Mouse (Mus musculus): ENCODE results near the gene Cfap299. TPM values are rescaled to one million over a fixed set of nuclear protein-coding genes. Genes with fewer than 3 reads are reported as not detected.
"Not testable (repeated sequence)": the region's sequence is repeated elsewhere in the genome, so short reads cannot be mapped to it uniquely, and the experiment has no call there.

The Cfap299 gene
- polyA plus RNA-seq, 1 experiment from 2014 or later = 6.1 TPM

GRCm38 (mm10) chr5:98569029-98569513 is 240.0 kb downstream of the Cfap299 start:
- Histone ChIP-seq H3K9me3 (ENCODE audit: control insufficient read depth, low read length) (no peaks in the 10 kb centered on the region), H3K36me3 (ENCODE audit: control insufficient read depth, insufficient read depth, low read length) (no peaks in the 10 kb centered on the region), H3K27me3 (ENCODE audit: control insufficient read depth, insufficient read depth, low read depth, low read length) (no peaks in the 10 kb centered on the region), H3K27ac (ENCODE audit: low read length) (peak overlapping the region; percentile 51), H3K4me3 (ENCODE audit: low read length) (no peak overlapping the region), H3K9ac (ENCODE audit: low read length) (no peak overlapping the region), H3K4me2 (ENCODE audit: low read depth, low read length) (no peak overlapping the region; the same call in 1 of the 2 replicates), H3K4me1 (replicated peaks; ENCODE audit: control insufficient read depth, insufficient read depth, low read length) (peaks cover 19% of the 10 kb centered on the region)
- peak; percentile 87 for ATAC-seq (ENCODE audit: low read depth)
- WGBS = 17% methylated on average over 3 of the region's 3 CpGs

GRCm38 (mm10) chr5:98572392-98572791 is 243.3 kb downstream of the Cfap299 start:
- Histone ChIP-seq H3K4me2 (ENCODE audit: low read depth, low read length) (no peak overlapping the region), H3K4me1 (replicated peaks; ENCODE audit: control insufficient read depth, insufficient read depth, low read length) (peaks cover 28% of the 10 kb centered on the region), H3K4me3 (ENCODE audit: low read length) (no peak overlapping the region), H3K36me3 (ENCODE audit: control insufficient read depth, insufficient read depth, low read length) (no peaks in the 10 kb centered on the region), H3K9me3 (ENCODE audit: control insufficient read depth, low read length) (no peaks in the 10 kb centered on the region), H3K9ac (ENCODE audit: low read length) (no peak overlapping the region), H3K27ac (ENCODE audit: low read length) (no peak overlapping the region), H3K27me3 (ENCODE audit: control insufficient read depth, insufficient read depth, low read depth, low read length) (no peaks in the 10 kb centered on the region)
- 58% methylated on average over 4 of the region's 4 CpGs for WGBS
- ATAC-seq (ENCODE audit: low read depth) = no peak

GRCm38 (mm10) chr5:98574711-98575470 is 245.8 kb downstream of the Cfap299 start:
- no peak overlapping the region for H3K9ac ChIP-seq (ENCODE audit: low read length)
- WGBS = 44% methylated on average over 12 of the region's 12 CpGs
- no peaks in the 10 kb centered on the region for H3K36me3 ChIP-seq (ENCODE audit: control insufficient read depth, insufficient read depth, low read length)
- no peak overlapping the region for H3K4me3 ChIP-seq (ENCODE audit: low read length)
- H3K4me1 ChIP-seq (replicated peaks; ENCODE audit: control insufficient read depth, insufficient read depth, low read length) = peaks cover 13% of the 10 kb centered on the region
- peak overlapping the region; percentile 66 for H3K27ac ChIP-seq (ENCODE audit: low read length)
- H3K4me2 ChIP-seq (ENCODE audit: low read depth, low read length) = no peak overlapping the region
- H3K27me3 ChIP-seq (ENCODE audit: control insufficient read depth, insufficient read depth, low read depth, low read length) = no peaks in the 10 kb centered on the region
- ATAC-seq (ENCODE audit: low read depth) = peak; percentile 90
- H3K9me3 ChIP-seq (ENCODE audit: control insufficient read depth, low read length) = no peaks in the 10 kb centered on the region

GRCm38 (mm10) chr5:98575471-98575834 is 246.3 kb downstream of the Cfap299 start:
- ATAC-seq (ENCODE audit: low read depth) = no peak
- Histone ChIP-seq H3K9ac (ENCODE audit: low read length) (no peak overlapping the region), H3K4me2 (ENCODE audit: low read depth, low read length) (no peak overlapping the region), H3K4me3 (ENCODE audit: low read length) (no peak overlapping the region), H3K9me3 (ENCODE audit: control insufficient read depth, low read length) (no peaks in the 10 kb centered on the region), H3K36me3 (ENCODE audit: control insufficient read depth, insufficient read depth, low read length) (no peaks in the 10 kb centered on the region), H3K4me1 (replicated peaks; ENCODE audit: control insufficient read depth, insufficient read depth, low read length) (peaks cover 12% of the 10 kb centered on the region), H3K27ac (ENCODE audit: low read length) (peak overlapping the region; percentile 66), H3K27me3 (ENCODE audit: control insufficient read depth, insufficient read depth, low read depth, low read length) (no peaks in the 10 kb centered on the region)
- WGBS = 57% methylated on average over 4 of the region's 4 CpGs

GRCm38 (mm10) chr5:98576538-98576937 is 247.4 kb downstream of the Cfap299 start:
- not testable (repeated sequence) for H3K36me3 ChIP-seq (ENCODE audit: control insufficient read depth, insufficient read depth, low read length); H3K4me2 ChIP-seq (ENCODE audit: low read depth, low read length); H3K9ac ChIP-seq (ENCODE audit: low read length); H3K27me3 ChIP-seq (ENCODE audit: control insufficient read depth, insufficient read depth, low read depth, low read length); H3K4me3 ChIP-seq (ENCODE audit: low read length); H3K9me3 ChIP-seq (ENCODE audit: control insufficient read depth, low read length)
- 36% methylated on average over 6 of the region's 6 CpGs for WGBS
- Histone ChIP-seq H3K4me1 (replicated peaks; ENCODE audit: control insufficient read depth, insufficient read depth, low read length) (peaks cover 16% of the 10 kb centered on the region), H3K27ac (ENCODE audit: low read length) (peak overlapping the region; percentile 66)
- peak; percentile 42; the same call in 1 of the 2 replicates for ATAC-seq (ENCODE audit: low read depth)

GRCm38 (mm10) chr5:98578398-98578797 is 249.3 kb downstream of the Cfap299 start:
- Histone ChIP-seq H3K27me3 (ENCODE audit: control insufficient read depth, insufficient read depth, low read depth, low read length) (no peaks in the 10 kb centered on the region), H3K9ac (ENCODE audit: low read length) (no peak overlapping the region), H3K4me3 (ENCODE audit: low read length) (no peak overlapping the region), H3K27ac (ENCODE audit: low read length) (no peak overlapping the region), H3K36me3 (ENCODE audit: control insufficient read depth, insufficient read depth, low read length) (no peaks in the 10 kb centered on the region), H3K4me2 (ENCODE audit: low read depth, low read length) (no peak overlapping the region), H3K9me3 (ENCODE audit: control insufficient read depth, low read length) (no peaks in the 10 kb centered on the region), H3K4me1 (replicated peaks; ENCODE audit: control insufficient read depth, insufficient read depth, low read length) (peaks cover 21% of the 10 kb centered on the region)
- 63% methylated on average over 2 of the region's 2 CpGs for WGBS
- no peak for ATAC-seq (ENCODE audit: low read depth)

- Histone ChIP-seq H3K36me3 (ENCODE audit: control insufficient read depth, insufficient read depth, low read length) (no peaks in the 10 kb centered on the region), H3K4me3 (ENCODE audit: low read length) (no peak overlapping the region), H3K4me2 (ENCODE audit: low read depth, low read length) (no peak overlapping the region), H3K27ac (ENCODE audit: low read length) (no peak overlapping the region), H3K4me1 (replicated peaks; ENCODE audit: control insufficient read depth, insufficient read depth, low read length) (peaks cover 17% of the 10 kb centered on the region), H3K9me3 (ENCODE audit: control insufficient read depth, low read length) (no peaks in the 10 kb centered on the region), H3K27me3 (ENCODE audit: control insufficient read depth, insufficient read depth, low read depth, low read length) (no peaks in the 10 kb centered on the region), H3K9ac (ENCODE audit: low read length) (no peak overlapping the region)
- ATAC-seq (ENCODE audit: low read depth) = peak; percentile 24; the same call in 1 of the 2 replicates
- WGBS = 36% methylated on average over 5 of the region's 5 CpGs
These were observed 251.7 kb downstream of the Cfap299 start for GRCm38 (mm10) chr5:98580811-98581210.

- no peak overlapping the region for H3K4me3 ChIP-seq (ENCODE audit: low read length)
- H3K36me3 ChIP-seq (ENCODE audit: control insufficient read depth, insufficient read depth, low read length) = no peaks in the 10 kb centered on the region
- H3K4me2 ChIP-seq (ENCODE audit: low read depth, low read length) = no peak overlapping the region
- H3K27me3 ChIP-seq (ENCODE audit: control insufficient read depth, insufficient read depth, low read depth, low read length) = no peaks in the 10 kb centered on the region
- peak overlapping the region; percentile 43; the same call in 1 of the 2 replicates for H3K27ac ChIP-seq (ENCODE audit: low read length)
- ATAC-seq (ENCODE audit: low read depth) = peak; percentile 88
- no peak overlapping the region for H3K9ac ChIP-seq (ENCODE audit: low read length)
- peaks cover 9% of the 10 kb centered on the region for H3K4me1 ChIP-seq (replicated peaks; ENCODE audit: control insufficient read depth, insufficient read depth, low read length)
- 22% methylated on average over 3 of the region's 3 CpGs for WGBS
- H3K9me3 ChIP-seq (ENCODE audit: control insufficient read depth, low read length) = no peaks in the 10 kb centered on the region
These were observed 252.9 kb downstream of the Cfap299 start for GRCm38 (mm10) chr5:98582051-98582450.

GRCm38 (mm10) chr5:98585915-98586314 is 256.8 kb downstream of the Cfap299 start:
- no peak for ATAC-seq (ENCODE audit: low read depth)
- no peak overlapping the region for H3K27ac ChIP-seq (ENCODE audit: low read length)
- H3K4me2 ChIP-seq (ENCODE audit: low read depth, low read length) = no peak overlapping the region
- no peak overlapping the region for H3K9ac ChIP-seq (ENCODE audit: low read length)
- no peak overlapping the region for H3K4me3 ChIP-seq (ENCODE audit: low read length)
- H3K36me3 ChIP-seq (ENCODE audit: control insufficient read depth, insufficient read depth, low read length) = no peaks in the 10 kb centered on the region
- H3K4me1 ChIP-seq (replicated peaks; ENCODE audit: control insufficient read depth, insufficient read depth, low read length) = peaks cover 7% of the 10 kb centered on the region
- no peaks in the 10 kb centered on the region for H3K9me3 ChIP-seq (ENCODE audit: control insufficient read depth, low read length)
- no peaks in the 10 kb centered on the region for H3K27me3 ChIP-seq (ENCODE audit: control insufficient read depth, insufficient read depth, low read depth, low read length)
